Mouse (Mus musculus): ENCODE data around the gene Fndc3b.

The Fndc3b gene

DNA sequence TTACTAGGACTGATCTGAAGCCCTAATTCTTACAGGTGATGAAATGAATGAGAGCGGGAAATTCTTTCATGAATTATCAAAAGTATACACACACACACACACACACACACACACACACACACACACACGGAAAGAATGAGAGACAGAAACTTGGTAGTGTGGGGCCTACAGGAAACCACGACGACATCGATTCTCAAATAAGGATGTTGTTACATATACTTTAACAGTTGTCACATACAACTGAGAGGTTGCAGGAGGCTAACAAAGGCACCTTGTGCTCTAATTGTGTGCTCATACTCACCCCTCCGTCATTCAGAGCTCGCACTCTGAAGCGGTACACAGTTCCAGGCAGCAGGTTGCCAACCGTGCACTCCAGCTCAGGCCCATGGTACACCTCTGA lies 252.7 kb downstream of the Fndc3b start:
- CTCF ChIA-PET, result no interaction called here
- POLR2A ChIA-PET, result interaction anchor here in 2 of 4 experiments (0.6 to 1.2 kb wide), 3 partner anchors 31 to 554 kb away, joined by 3 to 4 read pairs (median 3); no protein-coding TSS in a partner anchor

DNA sequence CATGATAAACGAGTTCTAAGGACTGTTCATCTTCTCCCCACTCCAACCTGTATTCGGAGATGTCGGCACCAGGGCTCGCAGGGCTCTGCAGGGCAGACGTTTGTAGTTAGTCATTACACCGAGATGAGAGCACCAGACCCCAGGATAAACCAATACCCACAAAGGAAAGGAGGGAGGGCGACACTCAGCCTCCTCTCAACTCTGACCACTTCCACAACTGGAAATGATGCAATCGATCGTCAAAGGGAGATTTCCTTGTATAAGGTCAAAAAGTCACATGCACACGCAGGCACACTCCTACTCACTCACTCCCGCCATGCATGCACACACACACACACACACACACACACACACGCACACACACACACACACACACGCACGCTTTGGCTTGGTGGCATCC lies 254.6 kb downstream of the Fndc3b start:
- ChIA-PET POLR2A (no interaction called here), CTCF (no interaction called here)

DNA sequence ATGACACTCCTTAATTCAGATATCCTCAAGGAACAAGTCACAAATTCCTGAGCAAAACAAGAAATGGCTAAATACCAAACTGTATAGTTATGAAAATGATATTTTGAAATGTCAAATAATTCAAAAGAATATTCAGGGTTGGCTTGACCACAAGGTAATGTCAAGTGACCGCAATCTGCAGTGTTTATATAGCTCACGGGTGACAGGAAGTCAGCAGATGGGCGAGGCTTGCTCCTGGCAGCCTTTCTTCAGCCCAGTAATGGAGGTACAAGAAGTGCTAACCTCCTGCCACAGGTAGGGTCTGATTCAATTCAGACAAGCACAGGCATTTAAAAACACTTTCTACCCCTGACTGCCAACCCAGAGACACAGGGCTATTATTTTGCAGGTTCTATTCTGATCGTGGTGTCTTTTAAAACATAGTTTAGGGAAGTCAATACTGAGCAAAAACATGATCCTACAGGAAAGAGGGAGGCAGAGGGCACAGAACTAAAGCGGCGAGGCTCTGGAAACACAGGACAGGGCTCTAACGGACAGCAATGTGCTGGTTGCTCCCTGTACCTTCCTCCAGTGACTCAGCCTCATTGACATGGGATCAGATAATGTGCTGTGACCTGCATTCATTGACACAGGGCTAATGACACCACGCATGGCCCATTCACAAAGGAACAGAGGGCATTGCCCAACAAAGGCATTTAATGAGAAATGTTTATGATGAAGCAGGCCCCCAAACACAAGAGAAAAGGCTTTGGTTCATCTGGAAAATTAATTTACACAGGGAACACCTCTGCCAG lies 256.5 kb downstream of the Fndc3b start:
- ChIA-PET POLR2A (interaction anchor here in 1 of 4 experiments (1.1 kb wide), 1 partner anchor 239 kb away, joined by 3 read pairs; no protein-coding TSS in a partner anchor), CTCF (interaction anchor here in 2 of 4 experiments (1.2 to 2.0 kb wide), 4 partner anchors 10 to 13 kb away, joined by 3 to 5 read pairs (median 4); no protein-coding TSS in a partner anchor)

DNA sequence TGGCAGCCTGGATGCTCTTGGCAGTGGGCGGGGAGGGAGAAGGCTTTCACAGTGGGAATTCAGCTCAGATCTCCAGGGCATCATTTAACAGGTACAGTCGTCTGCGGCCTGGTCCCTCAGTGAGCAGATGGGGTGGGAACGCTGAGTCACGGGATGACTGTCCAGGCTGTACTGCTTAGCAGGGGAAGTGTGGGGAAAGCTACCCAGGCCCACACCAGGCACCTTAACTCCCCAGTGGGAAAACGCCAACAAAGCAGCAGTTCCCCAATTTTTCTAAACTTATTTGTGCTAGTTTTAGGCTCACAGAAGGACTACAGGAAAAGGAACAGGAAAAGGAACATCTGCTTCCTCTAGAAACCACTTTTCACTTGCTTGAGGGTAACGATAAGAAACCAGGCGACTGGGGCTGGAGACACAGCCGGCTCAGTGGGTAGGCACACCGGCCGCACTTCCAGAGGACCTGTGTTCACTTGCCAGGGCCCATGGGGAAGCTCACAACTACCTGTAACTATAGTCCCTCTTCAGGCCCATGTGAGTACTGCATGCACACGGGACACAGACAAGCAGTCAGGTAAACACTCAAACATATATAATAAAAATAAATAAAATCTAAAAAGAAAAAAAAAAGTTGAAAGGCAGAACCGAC lies 257.5 kb downstream of the Fndc3b start:
- ChIA-PET CTCF (interaction anchor here (0.5 to 1.8 kb wide), 8 partner anchors 9 to 1217 kb away, joined by 3 to 5 read pairs (median 4); no protein-coding TSS in a partner anchor), POLR2A (interaction anchor here in 2 of 4 experiments (0.5 to 1.1 kb wide), 4 partner anchors 14 to 238 kb away, joined by 3 to 6 read pairs (median 3); no protein-coding TSS in a partner anchor)

DNA sequence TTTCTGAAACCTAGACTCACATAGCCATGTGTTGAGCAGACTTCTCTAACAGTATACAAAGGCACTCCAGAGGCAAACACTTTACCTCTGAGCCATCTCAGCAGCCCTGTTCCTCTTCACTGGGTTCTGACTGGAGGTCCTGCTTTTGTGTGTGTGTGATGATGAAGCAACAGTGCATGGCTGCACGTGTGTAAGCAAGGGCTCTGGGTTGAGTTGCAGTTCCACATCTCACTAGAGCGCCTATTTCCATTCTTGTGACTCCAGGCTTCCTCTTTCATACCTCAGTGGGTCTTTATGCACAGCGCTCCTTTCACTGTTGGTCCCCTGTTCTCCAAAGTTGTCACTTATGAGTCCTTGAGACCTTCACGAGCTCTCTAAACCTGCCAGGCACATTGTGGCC lies 261.7 kb downstream of the Fndc3b start:
- POLR2A ChIA-PET, result no interaction called here
- CTCF ChIA-PET, result interaction anchor here in 2 of 4 experiments (0.6 to 0.7 kb wide), 2 partner anchors 27 to 752 kb away, joined by 3 read pairs; no protein-coding TSS in a partner anchor

DNA sequence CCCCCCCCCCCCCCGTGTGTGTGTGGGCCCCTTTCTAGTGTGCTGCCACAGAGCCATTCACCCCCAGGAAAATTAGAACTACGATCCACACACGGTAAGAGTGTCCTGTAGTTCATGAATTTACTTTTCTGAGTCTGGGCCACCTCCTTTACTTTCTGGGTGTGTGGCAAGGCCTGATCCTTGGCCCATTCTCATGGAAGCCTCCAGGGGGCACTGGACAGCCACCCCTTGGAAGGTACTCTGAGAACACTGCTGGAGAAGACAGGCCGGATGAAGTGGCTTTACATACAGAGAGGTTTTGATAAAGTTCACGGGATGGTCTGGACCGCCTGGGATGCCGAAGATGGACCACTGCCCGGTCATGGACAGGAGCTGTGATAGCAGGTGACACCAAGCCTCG lies 262.7 kb downstream of the Fndc3b start:
- ChIA-PET POLR2A (no interaction called here), CTCF (interaction anchor here in 1 of 4 experiments (1.0 kb wide), 1 partner anchor 110 kb away, joined by 4 read pairs; no protein-coding TSS in a partner anchor)

DNA sequence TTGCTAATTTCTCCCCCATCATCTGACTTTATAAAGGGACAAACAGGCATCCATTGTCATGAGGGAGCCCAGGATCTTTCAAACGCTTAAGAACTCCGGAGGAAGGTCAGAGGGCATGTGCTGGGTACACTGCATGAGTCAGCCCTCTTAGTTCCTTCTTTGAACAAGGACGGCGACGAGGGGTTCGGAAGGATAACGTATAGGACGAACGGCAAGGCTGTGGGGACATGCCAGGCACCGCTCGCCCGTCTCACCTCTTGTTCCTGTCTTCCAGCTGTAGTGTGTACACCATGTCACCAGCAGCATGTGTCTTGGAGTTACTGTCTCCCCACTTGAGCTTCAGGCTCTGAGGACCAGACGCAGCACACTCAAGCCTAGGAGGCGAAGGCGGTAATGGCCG lies 271.4 kb downstream of the Fndc3b start:
- ChIA-PET POLR2A (no interaction called here), CTCF (no interaction called here)

DNA sequence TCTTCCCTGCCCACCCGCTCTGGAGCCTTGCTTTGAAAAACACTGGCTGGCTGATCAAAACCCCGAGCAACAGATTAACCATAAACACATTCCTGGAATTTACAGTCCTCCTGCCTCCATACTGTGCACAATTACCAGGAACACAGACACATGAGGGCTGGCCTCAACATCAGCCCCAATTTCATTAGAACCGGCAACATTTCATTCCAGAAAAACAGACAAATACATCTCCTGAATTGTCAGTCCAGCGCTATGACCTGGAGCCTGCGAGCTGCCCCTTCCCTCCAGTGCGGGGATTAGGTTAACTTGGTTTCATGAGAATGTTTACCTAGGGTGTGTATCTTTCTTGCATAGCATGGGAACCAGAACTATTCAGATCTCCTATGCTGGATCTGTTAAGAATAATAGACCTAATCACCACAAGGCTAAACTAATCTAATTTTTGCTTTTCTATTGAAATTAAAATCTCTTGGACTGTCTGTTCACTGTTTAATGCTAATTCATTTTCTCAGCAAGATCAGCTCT lies 275.9 kb downstream of the Fndc3b start:
- CTCF ChIA-PET, result no interaction called here
- POLR2A ChIA-PET, result interaction anchor here in 1 of 4 experiments (0.6 kb wide), 2 partner anchors 8 to 1067 kb away, joined by 3 read pairs; no protein-coding TSS in a partner anchor

DNA sequence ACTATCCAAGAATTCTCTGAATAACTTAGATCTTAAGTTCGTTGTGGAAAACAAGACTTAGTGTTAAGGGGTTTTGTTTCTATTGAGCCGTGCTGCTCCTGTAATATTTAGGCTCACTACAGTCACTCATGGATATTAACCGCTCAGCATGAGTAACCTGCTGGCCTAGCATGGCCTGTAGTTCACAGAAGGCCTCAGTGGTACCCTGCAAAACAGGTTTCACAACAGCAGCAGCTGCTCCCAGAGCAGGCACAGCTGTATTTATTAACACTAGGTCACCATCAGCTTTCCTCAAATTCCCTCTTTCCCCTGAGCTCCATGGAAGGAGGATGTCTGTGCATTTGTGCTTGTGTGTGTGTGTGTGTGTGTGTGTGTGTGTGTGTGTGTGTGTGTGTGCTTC lies 278.1 kb downstream of the Fndc3b start:
- POLR2A ChIA-PET, result interaction anchor here in 1 of 4 experiments (2.2 kb wide), 1 partner anchor 11 kb away, joined by 9 read pairs; no protein-coding TSS in a partner anchor
- CTCF ChIA-PET, result interaction anchor here in 1 of 4 experiments (0.5 to 0.6 kb wide), 2 partner anchors 34 to 95 kb away, joined by 3 read pairs; no protein-coding TSS in a partner anchor

DNA sequence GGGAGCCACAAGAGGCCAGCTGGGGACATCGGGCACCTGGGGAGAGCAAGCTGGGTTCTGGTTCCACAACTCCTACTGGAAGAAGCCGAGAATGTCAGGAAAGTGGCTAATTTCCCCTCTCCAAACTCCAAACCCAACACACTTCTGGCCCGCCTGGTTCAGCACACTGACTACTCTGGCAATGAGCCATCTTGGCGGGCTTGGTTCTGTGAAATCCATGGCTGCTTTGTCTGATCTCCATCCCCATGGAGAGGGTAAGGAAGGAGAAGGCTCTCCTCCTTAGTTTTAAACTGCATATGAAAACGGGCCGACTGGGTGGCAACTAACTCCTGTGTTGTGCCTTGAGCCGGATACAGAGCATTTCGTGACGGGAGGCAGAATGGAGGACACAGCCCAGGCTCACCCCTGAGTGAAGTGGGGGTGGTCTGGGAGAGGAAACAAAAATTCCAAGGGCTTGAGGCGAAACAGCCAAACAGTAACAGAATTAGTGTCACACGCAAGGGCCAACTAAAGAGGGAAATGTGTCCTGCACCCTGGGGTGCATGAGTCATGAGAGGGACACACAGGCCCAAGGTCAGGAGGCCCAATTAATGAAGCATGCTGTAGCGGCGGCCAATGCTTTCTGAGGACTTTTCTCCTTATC lies 280.4 kb downstream of the Fndc3b start:
- CTCF ChIA-PET, result no interaction called here
- POLR2A ChIA-PET, result interaction anchor here in 1 of 4 experiments (0.7 kb wide), 1 partner anchor 26 kb away, joined by 3 read pairs; no protein-coding TSS in a partner anchor

DNA sequence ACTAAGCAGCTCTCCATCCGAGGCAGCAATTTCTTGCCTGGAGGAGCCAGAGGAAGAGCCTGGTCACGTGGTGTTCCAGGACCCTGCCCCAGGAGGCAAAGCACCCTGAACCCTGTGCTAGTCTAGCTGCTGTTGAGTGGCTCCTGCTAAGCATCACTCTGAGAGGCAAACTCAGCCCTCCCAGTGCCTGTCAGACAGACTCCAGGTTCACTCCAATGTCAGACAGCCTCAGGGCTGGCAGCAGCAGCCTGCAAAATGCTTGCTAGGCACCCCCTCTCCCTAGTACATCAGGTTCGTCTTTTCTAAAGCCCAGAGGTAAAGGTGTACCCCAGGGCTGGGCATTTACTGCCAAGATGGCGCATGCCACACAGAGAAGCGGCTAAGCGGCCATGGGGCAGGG lies 283.7 kb downstream of the Fndc3b start:
- ChIA-PET CTCF (no interaction called here), POLR2A (interaction anchor here in 1 of 4 experiments (1.1 kb wide), 1 partner anchor 30 kb away, joined by 4 read pairs; no protein-coding TSS in a partner anchor)

DNA sequence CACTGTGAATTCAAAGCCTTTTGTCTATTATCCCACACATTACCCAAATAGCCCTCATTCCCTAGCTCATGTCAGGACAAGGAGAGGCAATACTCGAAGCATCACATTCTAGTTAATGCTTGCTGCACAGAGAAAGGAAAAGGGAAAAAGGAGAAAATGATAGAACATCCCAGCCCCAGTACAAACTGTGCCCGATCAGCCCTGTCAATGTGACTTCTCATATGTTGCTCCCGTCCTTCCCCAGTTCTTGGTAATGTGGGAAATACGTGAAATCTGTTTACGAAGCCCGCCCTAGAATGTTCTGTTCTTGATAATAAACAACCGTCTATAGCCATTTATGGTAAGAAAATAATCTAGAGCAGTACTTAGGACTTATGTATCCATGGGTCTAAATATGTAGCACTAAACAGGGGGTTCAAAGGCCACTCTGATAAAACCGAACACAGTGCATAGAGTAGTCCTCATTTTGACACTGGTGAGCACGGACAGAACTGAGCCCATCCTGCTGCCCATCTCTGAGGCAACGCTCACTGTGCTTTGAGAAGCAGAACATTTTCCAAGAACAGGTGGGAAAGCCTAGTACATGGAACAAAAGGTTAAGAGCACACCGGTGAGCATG lies 286.9 kb downstream of the Fndc3b start:
- CTCF ChIA-PET, result interaction anchor here in 1 of 4 experiments (0.6 kb wide), 1 partner anchor 55 kb away, joined by 5 read pairs; no protein-coding TSS in a partner anchor
- POLR2A ChIA-PET, result no interaction called here

DNA sequence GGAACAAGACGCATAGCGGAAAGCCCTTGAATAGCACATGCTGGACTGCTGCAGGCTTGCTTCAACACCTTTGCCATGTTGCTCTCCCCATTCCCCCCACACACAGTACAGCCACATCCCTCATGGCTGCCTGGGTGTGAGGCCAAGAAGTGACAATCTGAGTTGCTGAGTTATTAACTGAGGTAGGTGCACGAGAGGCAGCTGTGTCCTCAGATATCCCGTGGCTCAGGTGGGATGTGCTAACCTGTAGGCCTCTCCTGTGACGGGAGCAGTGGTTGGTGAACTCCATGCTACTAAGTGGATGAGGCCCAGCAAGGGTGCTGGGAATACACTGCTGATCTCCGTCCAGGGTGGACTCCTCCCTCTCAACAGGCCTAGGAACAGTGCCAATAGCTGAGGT lies 288.6 kb downstream of the Fndc3b start:
- POLR2A ChIA-PET, result no interaction called here
- CTCF ChIA-PET, result interaction anchor here in 2 of 4 experiments (0.5 to 0.6 kb wide), 2 partner anchors 27 to 84 kb away, joined by 3 to 4 read pairs; no protein-coding TSS in a partner anchor

DNA sequence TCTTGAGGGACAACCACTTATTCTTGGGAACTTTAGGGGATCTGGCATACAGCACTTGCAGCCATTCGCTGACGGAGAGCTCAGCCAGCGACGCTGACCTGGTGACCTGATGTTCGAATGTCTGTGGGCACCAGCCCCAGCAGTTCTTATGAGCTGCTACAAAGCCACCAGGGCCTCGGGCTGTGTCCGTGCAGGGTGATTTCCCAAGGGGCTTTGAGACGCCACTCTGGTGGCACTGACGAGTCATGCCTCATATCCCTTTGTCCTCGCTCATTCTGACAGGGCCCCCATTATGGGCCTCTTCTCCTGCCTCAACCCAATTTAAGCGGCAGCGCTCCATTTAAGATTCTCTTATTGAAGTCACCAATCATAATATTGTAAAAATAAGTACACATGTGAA lies 289.1 kb downstream of the Fndc3b start:
- ChIA-PET POLR2A (no interaction called here), CTCF (interaction anchor here in 2 of 4 experiments (0.5 to 0.6 kb wide), 3 partner anchors 9 to 84 kb away, joined by 3 to 4 read pairs (median 4); no protein-coding TSS in a partner anchor)

DNA sequence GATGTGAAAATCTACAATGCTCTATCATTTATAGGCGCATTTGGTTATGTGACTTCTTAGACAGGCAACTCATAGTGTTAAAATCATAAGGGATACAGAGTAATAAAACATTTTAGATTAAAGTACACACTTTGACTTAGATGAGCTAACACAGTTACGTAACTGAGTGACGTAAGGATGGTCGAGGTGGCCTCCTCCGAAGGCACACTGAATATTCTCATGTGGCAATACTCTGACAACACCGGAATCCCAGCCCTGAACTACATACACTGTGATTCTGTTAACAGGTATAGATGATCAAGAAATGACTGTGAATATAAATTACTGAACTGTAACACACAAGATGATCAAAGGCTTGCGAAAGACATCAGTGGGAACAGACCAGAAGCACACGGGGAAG lies 292.5 kb downstream of the Fndc3b start:
- ChIA-PET POLR2A (interaction anchor here in 2 of 4 experiments (0.6 to 2.0 kb wide), 3 partner anchors 10 to 35 kb away, joined by 3 to 10 read pairs (median 4); no protein-coding TSS in a partner anchor), CTCF (no interaction called here)

DNA sequence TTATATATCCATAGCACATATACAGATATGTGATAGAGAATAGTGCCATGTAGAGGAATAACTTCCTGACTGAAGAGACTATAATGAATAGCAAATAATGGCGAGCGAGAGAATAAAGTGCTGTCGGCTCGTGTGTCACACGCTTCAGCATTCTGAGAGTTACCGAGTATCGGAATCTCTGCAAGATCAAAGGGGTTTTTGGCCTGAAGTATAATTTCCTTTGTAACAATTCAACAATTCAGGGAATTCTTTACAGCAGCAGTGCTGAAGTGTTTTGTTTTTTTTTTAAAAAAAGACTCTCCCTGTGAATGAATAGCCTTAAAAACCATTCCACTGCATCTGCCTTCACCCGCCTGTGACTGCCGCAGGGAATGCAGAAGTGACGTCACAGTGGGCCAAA lies 294.3 kb downstream of the Fndc3b start:
- ChIA-PET CTCF (no interaction called here), POLR2A (no interaction called here)

DNA sequence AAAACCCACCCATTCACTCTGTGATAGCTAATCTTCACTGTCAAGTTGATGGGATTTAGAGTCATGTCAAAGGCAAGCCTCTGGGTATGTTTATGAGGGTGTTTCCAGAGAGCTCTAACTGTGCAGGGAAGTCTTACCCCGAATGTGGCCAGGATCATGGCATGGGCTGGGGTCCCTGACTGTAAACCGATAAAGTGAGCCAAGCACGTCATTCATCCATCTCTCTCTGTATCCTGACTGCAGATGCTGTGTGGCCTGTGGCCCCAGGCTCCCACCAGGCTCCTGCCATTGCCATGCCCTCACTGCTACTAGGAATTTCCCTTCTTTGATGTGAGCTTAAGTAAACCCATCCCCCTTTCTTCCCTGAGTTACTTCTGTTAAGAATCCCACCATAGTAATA lies 297.5 kb downstream of the Fndc3b start:
- CTCF ChIA-PET, result interaction anchor here in 1 of 4 experiments (0.6 kb wide), 2 partner anchors 8 to 23 kb away, joined by 4 read pairs; no protein-coding TSS in a partner anchor
- POLR2A ChIA-PET, result interaction anchor here in 2 of 4 experiments (0.7 to 2.2 kb wide), 8 partner anchors 8 to 844 kb away, joined by 3 to 10 read pairs (median 3); no protein-coding TSS in a partner anchor

DNA sequence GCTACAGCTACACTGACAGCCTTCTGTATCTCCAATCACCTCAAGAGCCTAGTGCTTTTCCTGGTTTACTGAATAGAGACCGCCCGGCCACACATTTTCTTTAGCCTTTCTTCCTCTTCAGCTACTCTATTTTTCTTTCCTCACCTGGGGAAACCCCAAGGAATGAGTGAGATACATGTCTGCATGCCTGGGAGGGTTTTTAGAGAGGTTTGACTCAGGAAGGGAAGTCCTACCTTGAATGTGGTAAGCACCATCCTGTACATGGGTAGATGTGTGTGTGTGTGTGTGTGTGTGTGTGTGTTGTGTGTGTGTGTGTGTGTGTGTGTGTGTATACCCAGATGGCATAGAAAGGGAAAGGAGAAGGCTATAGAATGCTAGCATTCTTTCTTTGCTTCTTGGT lies 299.8 kb downstream of the Fndc3b start:
- ChIA-PET CTCF (interaction anchor here in 1 of 4 experiments (0.7 kb wide), 1 partner anchor 563 kb away, joined by 3 read pairs; no protein-coding TSS in a partner anchor), POLR2A (interaction anchor here in 1 of 4 experiments (0.7 kb wide), 1 partner anchor 127 kb away, joined by 3 read pairs; no protein-coding TSS in a partner anchor)

Data from embryonic stem cell, embryonic (primary cell).